Mouse (Mus musculus) mesoderm, embryonic 11.5 days (tissue): ENCODE measurements around the gene Ccdc159.

Experiments used
- DNase-seq: peaks from one replicate; pipeline ENCODE4 v3.0.0-alpha.2; 2012; ENCODE audit warnings: low read depth, low spot score

The Ccdc159 gene

GRCm38 (mm10) chr9:21927208-21927753 is at the start of gene Ccdc159, which contains the start of gene Tmem205:
Gene Ccdc159 (plus strand): TSS chr9:21927471.
Gene Tmem205 (minus strand): TSS chr9:21927556.
- peak; percentile 99 for DNase-seq

GRCm38 (mm10) chr9:21889229-21889628 is 38.0 kb upstream of the Ccdc159 start:
- DNase-seq = no peak

- peak; percentile 72 for DNase-seq
Observed at GRCm38 (mm10) chr9:21901223-21901820, 25.9 kb upstream of the Ccdc159 start.

GRCm38 (mm10) chr9:21904031-21904430 is 23.2 kb upstream of the Ccdc159 start:
- DNase-seq = no peak

- no peak for DNase-seq
Observed at GRCm38 (mm10) chr9:21908216-21908615, 19.1 kb upstream of the Ccdc159 start.

- DNase-seq = no peak
Observed at GRCm38 (mm10) chr9:21909474-21910223, 17.6 kb upstream of the Ccdc159 start.

- DNase-seq = no peak
Observed at GRCm38 (mm10) chr9:21916851-21917492, 10.3 kb upstream of the Ccdc159 start.

GRCm38 (mm10) chr9:21917493-21918034 is 9.7 kb upstream of the Ccdc159 start:
- DNase-seq = no peak

- peak; percentile 97 for DNase-seq
Observed at GRCm38 (mm10) chr9:21918035-21918592, 9.2 kb upstream of the Ccdc159 start, which contains the start of gene Rab3d. Gene Rab3d (minus strand): TSS chr9:21918192.

- DNase-seq = no peak
Observed at GRCm38 (mm10) chr9:21918692-21919384, 8.4 kb upstream of the Ccdc159 start.

- no peak for DNase-seq
Observed at GRCm38 (mm10) chr9:21923036-21923435, 4.2 kb upstream of the Ccdc159 start.

GRCm38 (mm10) chr9:21923490-21924098 is 3.7 kb upstream of the Ccdc159 start:
- DNase-seq = no peak

- DNase-seq = no peak
Observed at GRCm38 (mm10) chr9:21924099-21924493, 3.2 kb upstream of the Ccdc159 start.

- no peak for DNase-seq
Observed at GRCm38 (mm10) chr9:21925034-21925433, 2.2 kb upstream of the Ccdc159 start.

GRCm38 (mm10) chr9:21925506-21925905 is 1.8 kb upstream of the Ccdc159 start:
- DNase-seq = no peak

GRCm38 (mm10) chr9:21926155-21926554 is 1.1 kb upstream of the Ccdc159 start:
- DNase-seq = no peak

- DNase-seq = no peak
Observed at GRCm38 (mm10) chr9:21926784-21927183, 487 bp upstream of the Ccdc159 start.

GRCm38 (mm10) chr9:21929208-21929607 is 1.9 kb downstream of the Ccdc159 start:
- no peak for DNase-seq

GRCm38 (mm10) chr9:21932006-21932405 is 4.7 kb downstream of the Ccdc159 start:
- no peak for DNase-seq

- no peak for DNase-seq
Observed at GRCm38 (mm10) chr9:21932445-21933137, 5.3 kb downstream of the Ccdc159 start.
